Mouse (Mus musculus) thymus, postnatal 36 days (tissue): ENCODE results near the gene Olfr97.
"Not testable (repeated sequence)": the region's sequence is repeated elsewhere in the genome, so short reads cannot be mapped to it uniquely, and the experiment has no call there.

Source experiments
- DNase-seq, 2 experiments: peaks; one replicate each; pipeline ENCODE4 v3.0.0; 2022; ENCODE audit warnings: mixed read lengths in 2 of 2

Olfr97 gene

GRCm38 (mm10) chr17:37237230-37237629 lies at the start of gene Olfr97:
Gene Olfr97, minus strand, starts transcription at chr17:37237330.
- not testable (repeated sequence) for DNase-seq

GRCm38 (mm10) chr17:37283360-37283759 lies 46.2 kb upstream of the Olfr97 start, which contains the start of gene Olfr99:
Gene Olfr99, minus strand, starts transcription at chr17:37283460.
- DNase-seq, result no peak

GRCm38 (mm10) chr17:37280331-37280730 lies 43.2 kb upstream of the Olfr97 start:
- DNase-seq, result no peak

GRCm38 (mm10) chr17:37276573-37276972 lies 39.4 kb upstream of the Olfr97 start:
- DNase-seq, result no peak

GRCm38 (mm10) chr17:37275626-37276248 lies 38.6 kb upstream of the Olfr97 start:
- DNase-seq, result no peak

- DNase-seq, result peak; percentile 67 to 76
Observed at GRCm38 (mm10) chr17:37270702-37271092, 33.6 kb upstream of the Olfr97 start.

- DNase-seq, result peak; percentile 88 to 95
Observed at GRCm38 (mm10) chr17:37270058-37270701, 33.0 kb upstream of the Olfr97 start, which contains the start of gene H2-M3. Gene H2-M3, plus strand, starts transcription at chr17:37270220.

GRCm38 (mm10) chr17:37263626-37264025 lies 26.5 kb upstream of the Olfr97 start, which contains the start of gene Olfr98:
Gene Olfr98, minus strand, starts transcription at chr17:37263749.
- DNase-seq, result no peak

- DNase-seq, result peak; percentile 19 to 28
Observed at GRCm38 (mm10) chr17:37250544-37250943, 13.4 kb upstream of the Olfr97 start.

- no peak for DNase-seq
Observed at GRCm38 (mm10) chr17:37249460-37249859, 12.3 kb upstream of the Olfr97 start.

- DNase-seq, result peak; percentile 53 to 61
Observed at GRCm38 (mm10) chr17:37246715-37247114, 9.6 kb upstream of the Olfr97 start.

GRCm38 (mm10) chr17:37242198-37242597 lies 5.1 kb upstream of the Olfr97 start:
- DNase-seq, result no peak

GRCm38 (mm10) chr17:37221879-37222278 lies 15.3 kb downstream of the Olfr97 start:
- DNase-seq, result no peak

GRCm38 (mm10) chr17:37219846-37220245 lies 17.3 kb downstream of the Olfr97 start, which contains the start of gene Olfr96:
Gene Olfr96, plus strand, starts transcription at chr17:37220146.
- DNase-seq, result no peak

- DNase-seq, result no peak
Observed at GRCm38 (mm10) chr17:37218486-37218885, 18.6 kb downstream of the Olfr97 start.

- DNase-seq, result no peak
Observed at GRCm38 (mm10) chr17:37213018-37213417, 24.1 kb downstream of the Olfr97 start, which contains the start of gene Olfr95. Gene Olfr95, minus strand, starts transcription at chr17:37213118.

- DNase-seq, result no peak
Observed at GRCm38 (mm10) chr17:37210884-37211768, 26.0 kb downstream of the Olfr97 start.

GRCm38 (mm10) chr17:37203917-37204236 lies 33.3 kb downstream of the Olfr97 start:
- DNase-seq, result no peak

- DNase-seq, result peak; percentile 42 to 57
Observed at GRCm38 (mm10) chr17:37203206-37203916, 33.8 kb downstream of the Olfr97 start.

GRCm38 (mm10) chr17:37200894-37201293 lies 36.2 kb downstream of the Olfr97 start, which contains the start of gene Olfr94:
Gene Olfr94, minus strand, starts transcription at chr17:37200994.
- DNase-seq, result no peak

GRCm38 (mm10) chr17:37196845-37197724 lies 40.0 kb downstream of the Olfr97 start:
- no peak for DNase-seq
